Mouse (Mus musculus) cerebellum, adult 18-20 months (tissue): ENCODE measurements around the gene Mylk4.

Experiments used
- DNase-seq, 2 experiments: peaks; one replicate each; pipeline ENCODE4 v3.0.0; 2021

The Mylk4 gene

DNA sequence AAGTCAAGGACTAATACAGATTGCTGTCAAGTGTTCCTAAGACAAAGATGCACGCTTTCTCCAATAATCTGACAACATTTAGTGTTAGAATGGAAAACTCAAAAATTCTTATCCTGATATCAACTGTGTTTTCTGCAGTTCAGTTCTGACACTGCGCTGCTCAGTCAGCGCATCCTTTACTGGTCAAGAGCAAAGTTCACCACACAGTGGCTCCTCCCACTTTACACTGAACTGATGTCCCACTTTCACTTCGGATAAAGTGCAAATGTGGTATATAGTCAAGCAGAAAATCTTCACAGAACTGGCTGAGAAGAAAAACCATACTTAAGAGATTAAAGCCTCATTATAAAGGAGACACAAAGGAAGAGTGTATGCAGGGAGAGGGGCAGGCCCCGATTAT, 11.4 kb upstream of the Mylk4 start:
- DNase-seq = no peak

GRCm38 (mm10) chr13:32794619-32795018, 10.9 kb upstream of the Mylk4 start:
- DNase-seq = no peak

- DNase-seq = no peak
These were observed 6.0 kb upstream of the Mylk4 start for GRCm38 (mm10) chr13:32789781-32790180.

- DNase-seq = no peak
These were observed 3.8 kb upstream of the Mylk4 start for GRCm38 (mm10) chr13:32787584-32787983.

GRCm38 (mm10) chr13:32783055-32783454, 699 bp downstream of the Mylk4 start:
- DNase-seq = no peak

- no peak for DNase-seq
These were observed 4.9 kb downstream of the Mylk4 start for GRCm38 (mm10) chr13:32778861-32779260.

DNA sequence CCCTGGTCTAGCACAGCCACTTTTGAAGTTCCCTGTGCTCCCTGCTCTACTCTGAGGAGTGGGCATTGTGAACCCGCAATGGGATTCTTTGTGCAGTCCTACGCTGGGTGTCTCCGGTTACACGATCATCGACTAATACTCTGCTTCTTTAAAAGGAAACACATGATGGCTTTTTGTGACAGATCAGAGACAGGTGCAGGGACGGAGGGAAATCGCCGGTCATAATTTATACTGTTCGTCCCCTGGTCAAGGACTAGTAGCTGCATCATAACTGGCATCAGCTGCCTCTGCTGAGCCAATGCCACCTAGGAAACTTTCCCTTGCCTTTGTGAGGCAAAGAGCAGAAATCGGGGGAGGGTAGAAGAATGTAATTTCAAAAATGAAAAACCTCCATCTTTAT, 7.4 kb downstream of the Mylk4 start:
- DNase-seq = no peak

DNA sequence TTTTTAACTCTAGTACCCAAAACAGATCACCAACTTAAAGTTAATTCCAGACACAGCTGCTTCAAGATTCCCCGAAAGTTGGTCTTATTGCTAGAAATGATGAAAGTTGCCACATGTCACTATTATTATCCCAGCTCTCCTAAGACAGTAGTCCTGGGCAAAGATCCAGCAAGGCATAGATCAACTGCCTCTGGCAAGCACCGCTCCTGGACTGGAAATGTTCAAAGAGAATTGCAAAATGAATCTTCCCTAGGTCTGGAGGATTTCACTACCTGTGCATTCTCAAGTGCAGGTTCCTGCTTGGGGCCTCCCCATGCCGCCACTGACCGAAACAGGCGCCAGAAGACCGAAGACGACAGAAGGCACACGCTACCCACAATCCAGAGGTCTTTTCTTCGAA, 7.9 kb downstream of the Mylk4 start:
- DNase-seq = no peak

DNA sequence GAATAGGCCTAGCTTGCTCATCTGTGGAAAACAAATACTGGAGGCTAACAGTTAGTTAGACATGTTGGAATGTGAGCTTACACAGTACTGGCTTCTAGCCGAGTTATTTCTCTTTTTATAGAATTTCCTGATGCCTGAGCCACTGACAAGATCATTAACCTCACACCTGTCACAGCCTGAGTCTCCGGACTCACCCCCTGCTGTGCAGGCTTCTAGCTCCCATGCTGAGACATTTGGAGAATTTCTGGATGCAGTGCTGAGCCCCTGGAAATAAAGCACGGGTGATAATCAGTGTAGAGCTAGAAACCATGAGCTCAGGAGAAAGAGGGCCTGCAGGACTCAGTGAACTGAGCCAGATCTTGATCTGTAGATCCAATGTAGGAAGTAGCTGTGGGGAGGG, 13.8 kb downstream of the Mylk4 start:
- DNase-seq = no peak

DNA sequence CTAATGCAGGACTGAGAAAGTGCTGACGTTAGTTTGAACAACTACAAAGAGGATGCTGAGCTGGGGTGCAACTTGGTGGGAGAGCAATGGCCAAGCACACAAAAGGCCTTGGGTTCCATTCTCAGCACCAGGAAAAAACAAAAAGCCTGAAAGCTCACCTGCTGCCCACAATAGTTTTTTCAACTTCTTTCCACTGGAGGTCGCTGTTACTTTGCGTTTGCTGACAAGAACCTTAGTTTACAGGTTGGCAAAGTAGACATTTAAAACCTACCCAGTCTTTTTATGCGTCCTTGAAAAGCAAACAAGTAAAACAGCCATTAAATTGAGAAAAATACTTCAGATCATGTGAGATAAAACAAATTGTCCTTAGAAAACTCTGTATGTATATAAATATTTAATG, 15.7 kb downstream of the Mylk4 start:
- DNase-seq = peak; percentile 9 to 12

- DNase-seq = no peak
These were observed 19.3 kb downstream of the Mylk4 start for GRCm38 (mm10) chr13:32764448-32764847.

DNA sequence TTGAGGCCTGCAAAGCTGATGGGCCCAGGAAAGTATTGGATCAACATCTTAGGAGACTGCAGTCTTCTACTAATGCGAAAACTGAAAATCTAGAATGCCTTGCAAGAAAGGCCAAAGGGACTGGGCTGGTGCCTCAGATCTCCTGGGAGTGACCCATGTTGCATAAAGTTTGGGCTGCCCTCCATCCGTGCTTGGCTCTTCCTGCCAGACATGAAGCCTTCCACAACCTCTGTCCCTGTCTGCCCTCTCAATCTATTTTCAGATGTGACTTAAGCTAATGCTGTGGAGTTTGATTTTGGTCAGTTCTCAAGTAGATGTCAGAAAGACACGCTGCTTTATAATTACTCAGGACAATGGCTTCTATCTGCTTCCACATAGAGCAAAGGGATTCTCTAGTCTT, 20.6 kb downstream of the Mylk4 start:
- no peak for DNase-seq

DNA sequence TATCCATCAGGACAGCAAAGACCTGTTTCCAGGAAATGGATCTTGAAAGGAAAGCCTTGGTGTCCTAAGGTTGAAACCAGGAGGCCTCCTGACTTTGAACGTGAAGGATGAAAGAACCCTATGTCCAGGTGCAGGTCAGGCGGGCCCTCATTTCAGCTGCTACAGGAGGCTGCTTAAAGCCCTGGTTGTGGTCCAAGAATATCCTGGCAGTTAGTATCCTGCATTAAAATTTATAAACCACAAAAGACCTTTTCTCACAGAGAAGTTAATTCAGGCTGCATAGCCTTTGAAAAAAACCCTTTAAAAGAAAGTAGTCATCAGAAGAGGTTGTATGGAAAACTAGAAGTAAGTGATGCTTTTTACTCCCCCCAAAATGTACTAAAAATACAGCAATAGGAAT, 23.0 kb downstream of the Mylk4 start:
- no peak for DNase-seq

DNA sequence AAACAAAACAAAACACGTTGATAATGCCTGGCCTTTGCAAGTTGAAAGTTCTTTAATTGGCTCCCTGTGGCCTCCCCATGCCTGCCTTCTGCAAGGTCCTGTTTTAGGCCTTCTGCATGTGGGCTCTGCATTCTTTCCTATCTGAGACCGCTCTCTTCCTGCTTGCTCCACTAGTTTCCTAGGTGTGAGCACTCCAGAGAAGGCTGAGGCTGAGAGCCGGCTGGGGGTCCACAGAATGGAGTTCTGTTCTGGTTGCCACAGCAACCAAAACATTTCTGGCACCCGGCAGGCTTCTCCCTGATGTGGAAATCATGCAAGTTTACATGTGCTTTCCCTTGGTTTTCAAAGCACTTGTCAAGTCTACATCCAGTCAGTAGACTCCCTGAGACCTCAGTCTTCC, 24.7 kb downstream of the Mylk4 start:
- DNase-seq = no peak

- no peak for DNase-seq
These were observed 31.6 kb downstream of the Mylk4 start for GRCm38 (mm10) chr13:32752066-32752657.

- DNase-seq = no peak
These were observed 33.2 kb downstream of the Mylk4 start for GRCm38 (mm10) chr13:32750507-32750906.

DNA sequence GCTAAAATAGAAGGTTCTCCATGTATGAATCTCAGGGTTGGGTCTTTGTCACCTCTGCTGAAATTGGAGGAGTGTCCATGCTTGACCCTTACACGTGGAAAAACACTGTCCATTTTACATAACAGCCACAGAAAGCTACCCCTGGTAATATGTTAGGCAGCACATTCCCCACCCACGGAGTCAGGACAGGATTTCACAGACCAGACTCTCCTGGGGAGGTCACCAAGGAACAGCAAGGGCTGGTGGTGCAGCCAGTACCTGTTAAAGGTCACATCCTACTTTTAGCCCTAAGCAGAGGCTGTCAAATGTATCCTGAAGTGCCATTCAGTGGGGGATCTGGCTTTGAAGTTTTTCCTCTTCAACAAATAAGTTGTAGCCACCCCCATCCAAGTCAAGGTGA, 35.3 kb downstream of the Mylk4 start:
- no peak for DNase-seq

DNA sequence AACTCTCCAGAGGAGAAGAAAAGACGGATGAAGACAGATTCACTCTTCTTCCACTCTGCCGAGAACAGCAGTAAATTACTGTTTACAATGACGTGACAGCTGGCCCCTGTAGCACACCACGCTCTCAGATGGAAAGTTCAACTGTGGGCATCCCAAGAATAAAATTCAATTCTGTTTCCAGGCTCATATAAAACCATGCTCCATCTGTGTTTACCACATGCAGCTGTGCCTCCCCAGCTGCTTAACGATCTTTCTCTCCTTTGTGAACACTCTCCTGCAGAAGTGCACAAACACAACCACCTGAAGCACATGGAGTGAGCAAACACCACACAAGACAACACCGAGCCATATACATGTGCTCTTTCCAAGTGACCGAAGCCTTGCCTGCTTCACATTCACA, 42.6 kb downstream of the Mylk4 start:
- no peak for DNase-seq

DNA sequence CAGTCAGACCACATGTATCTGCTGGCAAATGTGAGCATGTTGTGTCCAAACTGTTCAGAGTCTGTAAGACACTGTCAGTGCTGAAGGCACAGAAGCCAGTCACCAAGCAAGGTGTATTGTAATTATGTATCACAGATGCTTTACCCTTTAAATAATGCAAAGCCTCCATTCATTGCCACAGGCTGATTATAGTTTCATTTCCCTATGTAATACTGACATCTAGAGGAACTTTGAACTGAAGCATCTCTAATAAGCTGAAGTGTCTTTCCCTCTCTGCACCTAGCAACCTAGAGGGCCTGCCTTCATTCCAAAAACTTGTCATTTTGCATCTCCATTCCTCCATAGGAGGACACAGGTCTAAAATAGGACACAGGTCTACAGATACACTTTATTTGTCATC, 52.5 kb downstream of the Mylk4 start:
- no peak for DNase-seq

- no peak for DNase-seq
These were observed 59.1 kb downstream of the Mylk4 start for GRCm38 (mm10) chr13:32724606-32725005.

GRCm38 (mm10) chr13:32721717-32722116, 62.0 kb downstream of the Mylk4 start:
- no peak for DNase-seq

- DNase-seq = no peak
These were observed 64.5 kb downstream of the Mylk4 start for GRCm38 (mm10) chr13:32719284-32719683.

- no peak for DNase-seq
These were observed 66.0 kb downstream of the Mylk4 start for GRCm38 (mm10) chr13:32717709-32718108.

GRCm38 (mm10) chr13:32712568-32712967, 71.2 kb downstream of the Mylk4 start:
- no peak for DNase-seq

DNA sequence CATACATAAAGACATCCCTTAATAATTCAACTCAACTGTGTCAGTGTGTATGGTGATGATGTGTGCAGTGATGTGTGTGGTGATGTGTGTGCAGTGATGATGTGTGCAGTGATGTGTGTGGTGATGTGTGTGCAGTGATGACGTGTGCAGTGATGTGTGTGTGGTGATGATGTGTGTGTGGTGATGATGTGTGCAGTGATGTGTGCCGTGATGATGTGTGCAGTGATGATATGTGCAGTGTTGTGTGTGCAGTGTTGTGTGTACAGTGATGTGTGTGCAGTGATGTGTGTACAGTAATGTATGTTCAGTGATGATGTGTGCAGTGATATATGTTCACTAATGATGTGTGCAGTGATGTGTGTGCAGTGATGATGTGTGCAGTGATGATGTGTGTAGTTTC, 75.9 kb downstream of the Mylk4 start:
- DNase-seq = no peak
